Mouse (Mus musculus): ENCODE results near the gene Msi2. TPM values are rescaled to one million over a fixed set of nuclear protein-coding genes. Genes with fewer than 3 reads are reported as not detected.

The Msi2 gene
- 5.9 and 6.9 TPM in 2 replicates for polyA plus RNA-seq (2012; rRNA removed)

DNA sequence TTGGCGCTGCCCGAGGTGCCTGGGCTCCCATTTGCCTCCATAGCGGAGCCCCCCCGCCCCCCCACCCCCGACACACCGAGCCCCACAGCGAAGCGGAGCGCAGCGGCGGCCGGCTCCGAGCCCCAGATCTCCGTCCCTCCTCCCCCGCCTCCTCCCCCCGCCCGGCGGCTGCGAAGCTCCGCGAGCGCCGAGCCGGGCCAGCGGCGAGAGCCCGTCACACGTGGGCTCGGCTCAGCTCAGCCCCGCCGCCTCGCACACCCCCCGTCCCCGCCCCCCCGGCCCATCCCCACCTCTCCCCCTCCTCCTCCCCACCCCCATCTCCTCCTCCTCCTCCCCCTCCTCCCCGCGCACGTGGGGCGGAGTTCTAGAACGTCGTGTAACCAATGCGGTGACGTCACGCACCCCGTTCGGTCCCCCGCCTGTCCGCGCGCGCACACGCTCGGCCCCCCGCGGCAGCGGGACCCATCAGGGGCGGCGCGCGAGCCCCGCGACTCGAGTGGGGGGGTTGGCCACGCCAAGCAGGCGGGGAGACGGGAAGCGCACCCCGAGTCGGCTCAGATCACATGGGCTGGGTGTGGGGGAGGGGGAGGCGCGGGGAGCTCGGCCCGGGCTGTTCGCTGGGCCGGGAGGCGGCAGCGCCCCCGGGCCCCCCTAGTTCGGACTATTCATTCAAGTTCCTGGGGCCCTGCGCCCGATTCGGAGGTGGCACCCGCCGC, at the start of gene Msi2:
TSS of gene Msi2 (minus strand) at position 464 of the 716 bp plus-strand sequence.

DNA sequence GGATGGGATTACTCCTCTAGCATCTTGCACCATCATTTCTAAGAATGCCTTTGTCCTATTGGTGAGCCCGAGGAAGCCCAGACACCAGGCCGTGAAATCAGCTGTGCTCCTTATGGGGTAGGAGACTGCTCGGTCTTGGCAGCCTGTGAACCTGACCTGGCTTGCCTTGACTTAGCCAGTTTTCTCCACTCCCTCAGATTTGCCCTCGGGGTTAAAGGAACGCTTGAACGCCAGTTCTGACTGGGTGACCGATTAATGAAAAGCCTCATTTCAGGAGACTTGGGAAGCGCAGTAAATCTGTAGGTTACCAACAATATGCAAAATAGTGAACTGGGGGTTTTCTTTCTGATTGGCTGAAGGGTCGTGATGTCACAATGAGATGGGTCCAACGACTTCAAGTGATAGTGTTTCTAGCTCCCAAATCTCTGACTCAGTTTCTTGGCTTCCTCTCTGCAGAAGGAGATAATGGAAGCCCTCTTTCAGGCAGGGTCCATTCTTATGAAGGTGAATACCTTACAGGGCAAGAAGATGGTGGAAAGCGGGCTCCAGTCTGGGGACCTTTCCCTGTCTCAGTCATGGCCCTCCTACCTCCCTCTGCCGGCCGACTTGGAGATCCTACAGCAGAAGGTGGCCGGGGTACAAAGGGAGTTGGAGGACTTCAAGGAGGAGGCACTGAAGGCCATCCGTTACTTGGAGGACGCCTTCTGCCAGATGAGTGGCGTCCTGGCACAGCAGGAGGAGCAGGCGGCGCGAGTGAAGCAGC, 424.5 kb downstream of the Msi2 start, which contains the start of gene Ccdc182:
TSS of gene Ccdc182 (plus strand) at position 428 of the 763 bp plus-strand sequence.

Other genes with a start within 250 kb of the Msi2 start
- 9.5 and 10.5 TPM in 2 replicates for gene Akap1, start 146.1 kb upstream of the Msi2 start, polyA plus RNA-seq (2012; rRNA removed)
- 13.5 and 18.7 TPM in 2 replicates for gene Scpep1, start 237.0 kb upstream of the Msi2 start, polyA plus RNA-seq (2012; rRNA removed)
- not detected in 2 replicates for gene Elobl, start 248.4 kb upstream of the Msi2 start, polyA plus RNA-seq (2012; rRNA removed)

Measured in liver, embryonic 14 days (tissue).